Mouse (Mus musculus): ENCODE results near the gene Cers1.

DNA sequence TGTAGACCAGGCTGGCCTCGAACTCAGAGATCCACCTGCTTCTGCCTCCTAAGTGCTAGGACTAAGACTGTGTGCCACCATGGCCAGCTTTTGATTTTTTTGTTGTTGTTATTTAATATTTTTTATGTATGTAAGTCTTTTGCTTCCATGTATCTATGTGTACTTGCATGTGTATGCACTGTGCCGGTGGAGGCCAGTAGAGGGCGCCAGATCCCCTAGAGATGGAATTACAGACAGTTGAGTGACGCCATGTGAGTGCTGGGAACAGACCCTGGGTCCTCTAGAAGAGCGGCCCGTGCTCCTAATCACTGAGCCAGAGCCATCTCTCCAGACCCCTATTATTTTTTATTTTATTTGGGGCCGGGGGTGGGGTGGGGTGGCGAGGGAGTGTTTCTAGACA, 28.8 kb upstream of the Cers1 start:
- no peak for TF ChIP-seq POLR2A (IDR thresholded peaks at IDR 0.05; ENCODE audit: low read depth, low read length)
- peak; percentile 23; the same call in 1 of the 2 replicates for TF ChIP-seq CTCF (IDR thresholded peaks at IDR 0.05; ENCODE audit: extremely low read depth, insufficient read depth, insufficient read length, insufficient replicate concordance)

Measured in spleen, adult 2 months (tissue).